Mouse (Mus musculus): ENCODE measurements around the gene Camk2d.

DNA sequence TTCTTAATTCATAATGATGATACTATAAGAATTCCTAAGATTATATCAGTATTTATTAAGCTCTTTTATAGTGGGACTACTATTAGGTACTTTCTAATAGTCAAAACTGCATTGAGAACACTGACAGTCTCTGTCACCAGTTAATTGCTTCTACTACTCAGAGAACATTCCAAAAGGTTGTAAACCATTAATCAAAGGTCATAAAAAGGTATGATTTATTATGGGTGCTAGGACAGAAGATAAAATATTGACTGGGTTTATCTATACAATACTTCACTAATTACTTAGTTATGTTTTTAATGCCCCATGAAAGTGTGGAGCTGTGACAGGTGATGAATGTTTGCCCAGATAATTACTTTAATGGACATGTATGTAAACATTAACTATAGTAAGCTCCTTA is 264.3 kb downstream of the Camk2d start:
- no peak for TF ChIP-seq NELFE (IDR thresholded peaks at IDR 0.05; ENCODE audit: low read depth, low read length)
- no peak for TF ChIP-seq POLR2A (IDR thresholded peaks at IDR 0.05; ENCODE audit: control insufficient read depth in 1 of 2, insufficient read depth in 1 of 2, low read depth in 1 of 2, low read length in 2 of 2, poor library complexity in 1 of 2)

All from MEL (cell line).